Mouse (Mus musculus) olfactory bulb, adult 2 months (tissue): Measurements from ENCODE around the gene Bet1. TPM values are rescaled to one million over a fixed set of nuclear protein-coding genes. Genes with fewer than 3 reads are reported as not detected.

Experiments
- H3K27ac ChIP-seq: fragments of 200-500 bp; 2 replicates; pipeline ENCODE4 v1.5.1; 2012; ENCODE audit warnings: low read depth, low read length; ENCODE audit not compliant: insufficient read depth
- H3K4me1 ChIP-seq: fragments of 200-500 bp; 2 replicates; pipeline ENCODE4 v1.6.1; 2012; ENCODE audit warnings: low read length; ENCODE audit not compliant: control insufficient read depth, insufficient read depth
- H3K4me3 ChIP-seq: fragments of 200-500 bp; 2 replicates; pipeline ENCODE4 v1.5.1; 2012; ENCODE audit warnings: mild to moderate bottlenecking, low read depth, low read length, moderate library complexity; ENCODE audit not compliant: insufficient read depth
- CTCF ChIP-seq: fragments of 200-500 bp; IDR thresholded peaks from 2 replicates; pipeline ENCODE4 v1.5.1; 2012; ENCODE audit warnings: low read depth, mild to moderate bottlenecking, low read length, moderate library complexity; ENCODE audit not compliant: insufficient read depth
- POLR2A ChIP-seq: fragments of 200-500 bp; IDR thresholded peaks from 2 replicates; pipeline ENCODE4 v1.6.1; 2012; ENCODE audit warnings: mild to moderate bottlenecking, low read depth, low read length, moderate library complexity; ENCODE audit not compliant: insufficient read depth
- WGBS: fragments of 180-500 bp; shearing (Covaris S2); methylation state at CpG from one replicate; pipeline ENCODE4 v1.1.7; 2018; 5-methylcytosine and 5-hydroxymethylcytosine counted together
- polyA plus RNA-seq: library from polyadenylated mRNA; stranded (reverse); fragments of >200 nt; gene quantifications from 2 replicates; pipeline ENCODE4 v1.2.4, GENCODE M21; 2012; ENCODE audit warnings: low replicate concordance; ENCODE audit not compliant: missing spikeins, insufficient read depth, insufficient read length

Bet1 gene
- polyA plus RNA-seq, 1 experiment: not detected

GRCm38 (mm10) chr6:4041821-4042220 lies 45.0 kb downstream of the Bet1 start:
- TF ChIP-seq CTCF: no peak
- TF ChIP-seq POLR2A: no peak
- H3K27ac ChIP-seq: no peak overlapping the region
- no peaks in the 10 kb centered on the region for H3K4me1 ChIP-seq
- 88% methylated on average over 1 of the region's 1 CpGs for WGBS
- no peak overlapping the region for H3K4me3 ChIP-seq

DNA sequence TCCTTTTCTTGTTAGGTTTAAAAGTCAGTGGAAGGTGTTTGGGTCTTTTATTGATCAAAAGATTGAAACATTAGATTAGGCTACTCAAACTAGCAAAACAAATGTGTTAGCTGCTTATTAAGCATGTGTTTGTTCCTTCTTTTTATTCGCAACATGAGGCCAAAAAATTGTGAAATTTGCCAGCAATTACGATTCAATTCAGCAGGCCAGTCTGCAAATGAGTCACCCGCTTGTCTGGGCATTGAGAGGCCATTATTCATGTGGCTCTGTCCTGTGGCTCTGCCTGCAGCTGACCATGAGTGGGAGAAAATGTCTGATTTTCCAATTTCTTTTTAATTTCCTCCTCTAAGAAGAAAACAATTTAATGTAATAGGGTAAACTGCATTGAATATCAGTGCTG lies 55.8 kb downstream of the Bet1 start:
- no peak overlapping the region for H3K27ac ChIP-seq
- 48% methylated on average over 3 of the region's 3 CpGs for WGBS
- no peaks in the 10 kb centered on the region for H3K4me1 ChIP-seq
- H3K4me3 ChIP-seq: no peak overlapping the region
- no peak for TF ChIP-seq POLR2A
- no peak for TF ChIP-seq CTCF

Other genes starting within 250 kb of the Bet1 start
- gene Tfpi2, start 98.1 kb downstream of the Bet1 start, polyA plus RNA-seq: not detected in 2 replicates
- gene Gngt1, start 93.2 kb downstream of the Bet1 start, polyA plus RNA-seq: not detected in 2 replicates
- gene Gng11, start 83.1 kb downstream of the Bet1 start, polyA plus RNA-seq: not detected in 2 replicates